In the genomic region with DNA sequence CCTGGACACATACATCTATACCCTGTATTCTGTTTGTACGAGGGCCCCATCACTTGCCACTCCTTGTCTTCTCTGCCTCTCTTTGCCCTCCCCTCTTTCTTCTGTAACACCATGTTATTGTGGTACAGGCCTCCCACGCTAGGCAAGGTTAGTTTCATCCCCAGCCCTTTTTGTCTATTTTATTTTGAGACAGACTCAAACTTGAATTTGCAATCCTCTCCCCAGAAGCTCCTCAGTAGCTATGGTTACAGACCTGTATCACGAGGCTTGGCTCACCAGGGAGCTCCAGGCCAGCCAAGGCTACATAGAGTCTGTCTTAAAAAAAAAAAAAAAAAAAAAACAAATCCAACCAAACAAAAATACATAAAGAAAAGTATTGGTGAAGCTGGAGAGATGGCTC, we compare ENCODE assay signal across 32 mouse cellular contexts.
"Had no signal": no experiment of that assay in that cellular context is flagged by ENCODE, and none has a peak within 500 bp of the region (broad histone marks: within the 10 kb centered on the region; RNA-seq: fewer than 3 reads in every experiment).

No protein-coding gene starts in this region.

- H3K4me3 ChIP-seq: left cerebral cortex, adult 2 months; limb, embryonic 10.5 days; limb, embryonic 12.5 days; limb, embryonic 13.5 days; limb, embryonic 15.5 days; liver, embryonic 12.5 days; liver, embryonic 13.5 days; liver, embryonic 15.5 days; lung, embryonic 15.5 days; megakaryocyte, embryonic 14.5 days; midbrain, embryonic 10.5 days; midbrain, embryonic 12.5 days; midbrain, embryonic 13.5 days; midbrain, embryonic 15.5 days; myocyte had no signal

- H3K27ac ChIP-seq: left cerebral cortex, adult 2 months; limb, embryonic 10.5 days; limb, embryonic 12.5 days; limb, embryonic 13.5 days; limb, embryonic 15.5 days; liver, embryonic 12.5 days; liver, embryonic 13.5 days; liver, embryonic 14.5 days; liver, embryonic 15.5 days; lung, embryonic 15.5 days; macrophage; midbrain, embryonic 10.5 days; midbrain, embryonic 12.5 days; midbrain, embryonic 13.5 days; midbrain, embryonic 15.5 days had no signal

- H3K4me1 ChIP-seq: limb, embryonic 10.5 days; limb, embryonic 12.5 days; limb, embryonic 13.5 days; limb, embryonic 15.5 days; liver, embryonic 12.5 days; liver, embryonic 13.5 days; liver, embryonic 15.5 days; lung, embryonic 15.5 days; megakaryocyte, embryonic 14.5 days; midbrain, embryonic 12.5 days; midbrain, embryonic 13.5 days; midbrain, embryonic 15.5 days had no signal

- H3K36me3 ChIP-seq: limb, embryonic 10.5 days; limb, embryonic 12.5 days; limb, embryonic 13.5 days; limb, embryonic 15.5 days; liver, embryonic 12.5 days; liver, embryonic 15.5 days; lung, embryonic 15.5 days; midbrain, embryonic 10.5 days; midbrain, embryonic 12.5 days; midbrain, embryonic 15.5 days had no signal

- DNase-seq: left cerebral cortex, postnatal 4 days; liver; liver, embryonic 13.5 days; liver, postnatal 0 days; lung, adult 18-20 months; lung, adult 2 months; lung, embryonic 14.5 days; lung, postnatal 10 days; lung, postnatal 14 days; lung, postnatal 36 days; lung, postnatal 4 days; midbrain, embryonic 14.5 days had no signal

- ATAC-seq: liver, embryonic 12.5 days; liver, postnatal 0 days; lung, postnatal 0 days; midbrain, embryonic 13.5 days; midbrain, embryonic 15.5 days; midbrain, embryonic 16.5 days had no signal

- H3K4me2 ChIP-seq: limb, embryonic 12.5 days; limb, embryonic 13.5 days; limb, embryonic 15.5 days; liver, embryonic 11.5 days; liver, embryonic 12.5 days; liver, embryonic 13.5 days; liver, embryonic 15.5 days; lung, embryonic 14.5 days; lung, embryonic 15.5 days; midbrain, embryonic 11.5 days; midbrain, embryonic 12.5 days; midbrain, embryonic 13.5 days; midbrain, embryonic 15.5 days had no signal

- H3K27me3 ChIP-seq: limb, embryonic 12.5 days; limb, embryonic 13.5 days; limb, embryonic 15.5 days; liver, embryonic 12.5 days; liver, embryonic 13.5 days; liver, embryonic 15.5 days; lung, embryonic 15.5 days; midbrain, embryonic 12.5 days; midbrain, embryonic 13.5 days; midbrain, embryonic 15.5 days had no signal

- H3K9ac ChIP-seq: limb, embryonic 12.5 days; limb, embryonic 13.5 days; limb, embryonic 15.5 days; liver, embryonic 12.5 days; liver, embryonic 13.5 days; liver, embryonic 14.5 days; liver, embryonic 15.5 days; liver, postnatal 0 days; lung, embryonic 14.5 days; lung, embryonic 15.5 days; midbrain, embryonic 12.5 days; midbrain, embryonic 13.5 days; midbrain, embryonic 15.5 days had no signal

- H3K9me3 ChIP-seq: limb, embryonic 10.5 days; limb, embryonic 12.5 days; limb, embryonic 13.5 days; limb, embryonic 15.5 days; liver, embryonic 12.5 days; liver, embryonic 13.5 days; liver, embryonic 15.5 days; lung, embryonic 15.5 days; megakaryocyte, embryonic 14.5 days; midbrain, embryonic 10.5 days; midbrain, embryonic 12.5 days; midbrain, embryonic 13.5 days; midbrain, embryonic 15.5 days had no signal
